Mouse (Mus musculus) heart, adult 2 months (tissue): ENCODE data around the gene B4galt3. TPM values are rescaled to one million over a fixed set of nuclear protein-coding genes. Genes with fewer than 3 reads are reported as not detected.

Experiments used
- DNase-seq, 2 experiments: peaks; one replicate each; pipeline ENCODE4 v3.0.0; 2021
- H3K27ac ChIP-seq: fragments of 200-600 bp; 2 replicates; pipeline ENCODE4 v1.8.1; 2022
- H3K27me3 ChIP-seq: fragments of 200-500 bp; 2 replicates; pipeline ENCODE4 v1.6.1; 2012; ENCODE audit warnings: mild to moderate bottlenecking, low read length, inconsistent platforms, mixed read lengths; ENCODE audit not compliant: control insufficient read depth, insufficient read depth
- H3K36me3 ChIP-seq: fragments of 200-500 bp; 2 replicates; pipeline ENCODE4 v1.6.1; 2012; ENCODE audit warnings: low read length, inconsistent platforms; ENCODE audit not compliant: control insufficient read depth, insufficient read depth
- H3K4me1 ChIP-seq: fragments of 200-500 bp; 2 replicates; pipeline ENCODE4 v1.6.1; 2011; ENCODE audit warnings: low read length; ENCODE audit not compliant: control insufficient read depth, insufficient read depth
- H3K4me3 ChIP-seq: fragments of 200-600 bp; 2 replicates; pipeline ENCODE4 v1.8.1; 2022
- H3K79me2 ChIP-seq: fragments of 200-500 bp; replicated peaks from 2 replicates; pipeline ENCODE4 v1.6.1; 2012; ENCODE audit warnings: mild to moderate bottlenecking, inconsistent platforms, low read length, moderate library complexity, mixed read lengths; ENCODE audit not compliant: control insufficient read depth, insufficient read depth
- H3K9ac ChIP-seq: fragments of 200-500 bp; 2 replicates; pipeline ENCODE4 v1.6.1; 2012; ENCODE audit warnings: low read depth, mild to moderate bottlenecking, control low read depth, inconsistent platforms, low read length, mixed read lengths
- CTCF ChIP-seq: fragments of 200-600 bp; IDR thresholded peaks from 2 replicates; pipeline ENCODE4 v1.8.1; 2022; ENCODE audit warnings: antibody characterized with exemption, mild to moderate bottlenecking, moderate library complexity
- EP300 ChIP-seq: fragments of 200-500 bp; IDR thresholded peaks from 2 replicates; pipeline ENCODE4 v1.6.1; 2011; ENCODE audit warnings: low read depth, low read length, control low read depth; ENCODE audit not compliant: insufficient read depth
- POLR2A ChIP-seq: fragments of 200-500 bp; IDR thresholded peaks from 2 replicates; pipeline ENCODE4 v1.6.1; 2011; ENCODE audit warnings: mild to moderate bottlenecking, low read depth, low read length, control low read depth; ENCODE audit not compliant: insufficient read depth
- WGBS: fragments of 180-500 bp; shearing (Covaris S2); methylation state at CpG from one replicate; pipeline ENCODE4 v1.1.7; 2018; 5-methylcytosine and 5-hydroxymethylcytosine counted together
- intact Hi-C: fragments of 180-260 bp; cut with DNase I; formaldehyde crosslinking; loops from one replicate; pipeline ENCODE4 v1.15.1; 2025
- polyA plus RNA-seq: library from polyadenylated mRNA; depleted of rRNA; stranded (reverse); fragments of >200 nt; gene quantifications from 2 replicates; pipeline ENCODE4 v1.2.3, GENCODE M21; 2012
- total RNA-seq, 2 experiments: library from RNA; stranded (reverse); gene quantifications; 2 replicates each; pipeline ENCODE4 v1.2.3; 2021

Gene B4galt3
- total and polyA plus RNA-seq, 3 experiments: 16.4 to 41.9 (median 17.4) TPM

GRCm38 (mm10) chr1:171247453-171247841, 22.7 kb upstream of the B4galt3 start:
- DNase-seq: no peak
- Histone ChIP-seq H3K4me3 (peak overlapping the region; percentile 90), H3K4me1 (peaks cover 10% of the 10 kb centered on the region), H3K9ac (peak overlapping the region; percentile 34), H3K27ac (peak overlapping the region; percentile 98), H3K36me3 (peaks cover 4% of the 10 kb centered on the region; the same call in 1 of the 2 replicates), H3K27me3 (no peaks in the 10 kb centered on the region), H3K79me2 (peaks cover 1% of the 10 kb centered on the region)
- TF ChIP-seq CTCF (no peak), POLR2A (no peak), EP300 (no peak)
- 9% methylated on average over 13 of the region's 13 CpGs for WGBS
- intact Hi-C loops: loop anchor here (1.0 to 2.0 kb wide), 2 partner anchors 25 to 34 kb away; partner anchors contain the start of genes Ppox and Tomm40l

GRCm38 (mm10) chr1:171247916-171248315, 22.2 kb upstream of the B4galt3 start:
- peaks cover 10% of the 10 kb centered on the region for H3K4me1 ChIP-seq
- H3K79me2 ChIP-seq: peaks cover 1% of the 10 kb centered on the region
- no peak for TF ChIP-seq POLR2A
- TF ChIP-seq EP300: no peak
- no peak for TF ChIP-seq CTCF
- peaks cover 4% of the 10 kb centered on the region; the same call in 1 of the 2 replicates for H3K36me3 ChIP-seq
- DNase-seq: peak; percentile 55 to 63
- intact Hi-C loops: loop anchor here (1.0 to 2.0 kb wide), 2 partner anchors 25 to 33 kb away; partner anchors contain the start of genes Ppox and Tomm40l
- peak overlapping the region; percentile 90 for H3K4me3 ChIP-seq
- H3K27ac ChIP-seq: peak overlapping the region; percentile 98
- no peaks in the 10 kb centered on the region for H3K27me3 ChIP-seq
- WGBS: 19% methylated on average over 4 of the region's 4 CpGs
- H3K9ac ChIP-seq: no peak overlapping the region

- Histone ChIP-seq H3K27me3 (no peaks in the 10 kb centered on the region), H3K79me2 (peaks cover under 1% of the 10 kb centered on the region; the same call in 1 of the 2 replicates), H3K4me3 (no peak overlapping the region; the same call in 1 of the 2 replicates), H3K36me3 (peaks cover 4% of the 10 kb centered on the region; the same call in 1 of the 2 replicates), H3K4me1 (peaks cover 9% of the 10 kb centered on the region), H3K27ac (peak overlapping the region; percentile 98), H3K9ac (no peak overlapping the region)
- TF ChIP-seq EP300 (no peak), POLR2A (no peak), CTCF (no peak)
- WGBS: 44% methylated on average over 3 of the region's 3 CpGs
- DNase-seq: no peak
- intact Hi-C loops: no loop called here
Measured at GRCm38 (mm10) chr1:171248386-171249226, 21.5 kb upstream of the B4galt3 start.

GRCm38 (mm10) chr1:171249913-171250600, 20.1 kb upstream of the B4galt3 start, which contains the start of gene Adamts4:
Gene Adamts4, plus strand, starts transcription at chr1:171250421.
- Histone ChIP-seq H3K4me3 (peak within 1 kb of the TSS; percentile 45), H3K9ac (peak within 1 kb of the TSS; percentile 23; the same call in 1 of the 2 replicates), H3K4me1 (peaks cover 9% of the 10 kb centered on the region), H3K27me3 (no peaks in the 10 kb centered on the region), H3K27ac (peak within 1 kb of the TSS; percentile 98), H3K79me2 (no peaks in the 10 kb centered on the region), H3K36me3 (peaks cover 2% of the 10 kb centered on the region; the same call in 1 of the 2 replicates)
- TF ChIP-seq POLR2A (0 out of 2 replicates have a peak, but pooled peaks have one; percentile 14), CTCF (no peak)
- intact Hi-C loops: no loop called here
- peak; percentile 70 to 76 for DNase-seq
- 17% methylated on average over 5 of the region's 5 CpGs for WGBS

- no peaks in the 10 kb centered on the region for H3K36me3 ChIP-seq
- peaks cover 9% of the 10 kb centered on the region for H3K4me1 ChIP-seq
- H3K4me3 ChIP-seq: peak within 1 kb of the TSS; percentile 45
- H3K27me3 ChIP-seq: no peaks in the 10 kb centered on the region
- intact Hi-C loops: no loop called here
- DNase-seq: peak in 1 of 2 experiments; percentile 34
- no peaks in the 10 kb centered on the region for H3K79me2 ChIP-seq
- peak within 1 kb of the TSS; percentile 23; the same call in 1 of the 2 replicates for H3K9ac ChIP-seq
- no peak for TF ChIP-seq CTCF
- no peak for TF ChIP-seq EP300
- no peak for TF ChIP-seq POLR2A
- WGBS: 12% methylated on average over 26 of the region's 26 CpGs
- peak within 1 kb of the TSS; percentile 98 for H3K27ac ChIP-seq
Measured at GRCm38 (mm10) chr1:171250680-171251593, 19.2 kb upstream of the B4galt3 start, which contains the start of gene Ndufs2. Gene Ndufs2, minus strand, starts transcription at chr1:171251388.
